Mouse (Mus musculus): Measurements from ENCODE around the gene Fto. TPM values are rescaled to one million over a fixed set of nuclear protein-coding genes. Genes with fewer than 3 reads are reported as not detected.

The Fto gene
- total and polyA plus RNA-seq, 3 experiments: 8.4 to 43.2 (median 15.7) TPM

DNA sequence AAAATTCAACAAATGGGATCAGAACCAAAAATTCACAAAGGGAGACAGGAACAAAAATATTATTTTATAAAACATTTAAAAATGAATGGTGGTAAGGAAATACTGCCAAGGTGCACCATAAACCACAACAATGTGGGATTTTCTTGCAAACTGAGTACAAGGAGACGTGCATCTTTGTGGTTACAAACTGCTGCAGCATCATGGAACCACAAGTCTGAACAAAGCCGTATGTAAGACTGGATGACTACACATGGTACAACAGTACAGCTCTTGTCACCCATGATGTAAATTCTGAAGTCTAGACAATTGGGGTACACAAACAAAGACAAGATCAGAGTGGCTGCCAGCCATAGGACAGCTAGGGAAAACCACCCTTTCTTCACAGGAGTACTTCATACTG, 14.7 kb upstream of the Fto start:
- no peaks in the 10 kb centered on the region for H3K9me3 ChIP-seq (replicated peaks; ENCODE audit: low read length)
- no peak overlapping the region for H3K9ac ChIP-seq (ENCODE audit: insufficient read depth, low read depth)
- H3K27ac ChIP-seq (ENCODE audit: insufficient read depth, low read depth): no peak overlapping the region
- in situ Hi-C loops (cut with MboI; ENCODE audit: low pct_ligation_motif_present, low pct_unique_long_range_greater_than_20kb, low sequenced_read_pairs): no loop called here
- H3K36me3 ChIP-seq (replicated peaks in 1 of 2; ENCODE audit: control insufficient read depth in 1 of 2, insufficient read depth in 1 of 2, low read length in 1 of 2): peaks cover 10 to 21% of the 10 kb centered on the region in 2 experiments
- H3K4me3 ChIP-seq (replicated peaks in 1 of 3; ENCODE audit: low read depth in 2 of 3, low read length in 2 of 3, poor library complexity in 1 of 3): no peak overlapping the region
- H3K79me2 ChIP-seq (replicated peaks; ENCODE audit: control insufficient read depth, extremely low read depth, insufficient read depth, poor library complexity, severe bottlenecking): no peaks in the 10 kb centered on the region
- H3K4me2 ChIP-seq (ENCODE audit: insufficient read depth, low read depth, poor library complexity, severe bottlenecking): no peak overlapping the region
- dilution Hi-C loops (cut with MboI; ENCODE audit: extremely low pct_ligation_motif_present, extremely low pct_unique_long_range_greater_than_20kb, low sequenced_read_pairs): no loop called here
- TF ChIP-seq MAFK (IDR thresholded peaks at IDR 0.05; ENCODE audit: insufficient replicate concordance, low read length): no peak
- TF ChIP-seq ELF1 (IDR thresholded peaks at IDR 0.05; ENCODE audit: low read depth, low read length): no peak
- no peak for TF ChIP-seq RCOR1 (conservative IDR thresholded peaks at IDR 0.05; ENCODE audit: low read depth, low read length)
- no peak for TF ChIP-seq BHLHE40 (IDR thresholded peaks at IDR 0.05; ENCODE audit: low read depth, low read length)
- no peak for TF ChIP-seq SMC3 (IDR thresholded peaks at IDR 0.05; ENCODE audit: low read depth, low read length)
- TF ChIP-seq UBTF (IDR thresholded peaks at IDR 0.05; ENCODE audit: low read depth, low read length): no peak
- TF ChIP-seq IRF4 (IDR thresholded peaks at IDR 0.05; ENCODE audit: low read depth, low read length): no peak
- TF ChIP-seq ZC3H11A (IDR thresholded peaks at IDR 0.05; ENCODE audit: low read depth, low read length): no peak
- TF ChIP-seq ETS1 (conservative IDR thresholded peaks at IDR 0.05; ENCODE audit: low read depth, low read length): no peak
- TF ChIP-seq CTCF (conservative IDR thresholded peaks at IDR 0.05 in 1 of 2, IDR thresholded peaks at IDR 0.05 in 1 of 2; ENCODE audit: low read depth in 2 of 2, low read length in 2 of 2): no peak
- no peak for TF ChIP-seq TBP (conservative IDR thresholded peaks at IDR 0.05; ENCODE audit: low read depth, low read length)
- TF ChIP-seq POLR2A (IDR thresholded peaks at IDR 0.05; ENCODE audit: low read depth, low read length): no peak
- TF ChIP-seq CHD1 (IDR thresholded peaks at IDR 0.05; ENCODE audit: low read depth, low read length): no peak
- no peak for TF ChIP-seq ZNF384 (IDR thresholded peaks at IDR 0.05; ENCODE audit: low read depth, low read length)
- no peak for TF ChIP-seq ZKSCAN1 (IDR thresholded peaks at IDR 0.05; ENCODE audit: borderline replicate concordance, low read depth, low read length)
- TF ChIP-seq POLR2AphosphoS2 (IDR thresholded peaks at IDR 0.05; ENCODE audit: low read depth, low read length): no peak
- no peaks in the 10 kb centered on the region for H3K27me3 ChIP-seq (replicated peaks)
- H3K4me1 ChIP-seq (ENCODE audit: control insufficient read depth in 1 of 2, insufficient read depth in 2 of 2): no peaks in the 10 kb centered on the region
- DNase-seq (ENCODE audit: extremely low read depth): no peak

DNA sequence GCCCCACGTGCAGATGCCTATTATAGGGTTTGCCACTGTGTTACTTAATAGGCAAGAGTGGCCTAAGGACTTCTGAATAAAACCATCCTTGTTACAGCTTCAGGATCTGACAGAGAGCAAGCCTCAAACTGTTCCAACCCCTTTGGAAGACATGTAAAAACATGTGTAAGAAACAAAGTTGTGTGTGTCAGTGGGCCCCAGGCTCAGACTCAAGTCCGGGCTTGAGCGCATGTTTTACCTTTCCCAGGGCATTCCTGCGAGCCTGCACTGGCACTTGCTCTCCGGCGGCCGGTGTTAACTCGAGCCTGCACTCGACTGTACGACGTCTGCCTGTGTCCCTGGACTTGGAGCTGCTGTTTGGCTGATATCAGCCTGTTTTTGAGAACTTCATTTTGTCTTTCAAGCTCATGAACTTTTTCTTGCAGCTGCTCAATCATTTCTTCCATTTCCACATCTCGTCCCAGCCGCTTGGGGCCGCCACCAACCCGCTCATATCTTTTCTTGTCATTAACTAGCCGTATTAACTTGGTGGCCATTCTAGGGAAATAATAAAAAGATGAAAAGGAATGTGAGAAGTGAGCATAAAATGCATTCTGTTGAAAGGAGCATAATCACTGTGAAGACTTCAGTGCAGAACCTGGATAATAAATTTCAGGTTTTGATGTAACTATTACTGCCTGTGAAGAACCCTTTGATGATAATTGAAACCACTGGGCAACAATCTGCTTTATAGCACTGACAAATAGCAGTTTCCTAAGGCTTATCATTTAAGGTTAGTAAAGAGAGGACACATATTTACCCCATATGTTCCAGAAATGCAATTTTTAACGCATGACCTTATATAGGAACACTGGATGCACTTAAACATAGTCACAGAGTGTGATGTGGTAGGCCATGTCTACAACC, 8.6 kb upstream of the Fto start:
- no peaks in the 10 kb centered on the region for H3K4me1 ChIP-seq (ENCODE audit: control insufficient read depth in 1 of 2, insufficient read depth in 2 of 2)
- dilution Hi-C loops (cut with MboI; ENCODE audit: extremely low pct_ligation_motif_present, extremely low pct_unique_long_range_greater_than_20kb, low sequenced_read_pairs): no loop called here
- in situ Hi-C loops (cut with MboI; ENCODE audit: low pct_ligation_motif_present, low pct_unique_long_range_greater_than_20kb, low sequenced_read_pairs): no loop called here
- H3K4me3 ChIP-seq (replicated peaks in 1 of 3; ENCODE audit: low read depth in 2 of 3, low read length in 2 of 3, poor library complexity in 1 of 3): no peak overlapping the region
- no peak overlapping the region for H3K4me2 ChIP-seq (ENCODE audit: insufficient read depth, low read depth, poor library complexity, severe bottlenecking)
- no peaks in the 10 kb centered on the region for H3K9me3 ChIP-seq (replicated peaks; ENCODE audit: low read length)
- H3K27ac ChIP-seq (ENCODE audit: insufficient read depth, low read depth): no peak overlapping the region
- no peak overlapping the region for H3K9ac ChIP-seq (ENCODE audit: insufficient read depth, low read depth)
- TF ChIP-seq NRF1 (IDR thresholded peaks at IDR 0.05; ENCODE audit: low read depth, low read length) (no peak), TBP (conservative IDR thresholded peaks at IDR 0.05; ENCODE audit: low read depth, low read length) (no peak)
- H3K27me3 ChIP-seq (replicated peaks): no peaks in the 10 kb centered on the region
- H3K79me2 ChIP-seq (replicated peaks; ENCODE audit: control insufficient read depth, extremely low read depth, insufficient read depth, poor library complexity, severe bottlenecking): no peaks in the 10 kb centered on the region
- H3K36me3 ChIP-seq (replicated peaks in 1 of 2; ENCODE audit: control insufficient read depth in 1 of 2, insufficient read depth in 1 of 2, low read length in 1 of 2): peaks cover 12 to 24% of the 10 kb centered on the region in 2 experiments
- DNase-seq (ENCODE audit: extremely low read depth): no peak

All from CH12.LX (cell line).